Mouse (Mus musculus) neural tube, embryonic 13.5 days (tissue): ENCODE results near the gene Gria1. TPM values are rescaled to one million over a fixed set of nuclear protein-coding genes. Genes with fewer than 3 reads are reported as not detected.

Experiments used
- ATAC-seq: fragments of 200-750 bp; cut with Nextera tagmentation; 2 replicates; pipeline ENCODE4 v1.8.0; 2017; ENCODE audit warnings: low read depth, mild to moderate bottlenecking, moderate TSS enrichment, moderate library complexity
- H3K27ac ChIP-seq: fragments of 300-500 bp; sonication (generic); replicated peaks from 2 replicates; pipeline ENCODE4 v1.5.1; 2015; ENCODE audit warnings: moderate library complexity, mild to moderate bottlenecking, inconsistent platforms
- H3K27me3 ChIP-seq: fragments of 300-500 bp; sonication (generic); 2 replicates; pipeline ENCODE4 v1.6.1; 2015; ENCODE audit warnings: mild to moderate bottlenecking, inconsistent platforms
- H3K36me3 ChIP-seq: fragments of 300-500 bp; sonication (generic); 2 replicates; pipeline ENCODE4 v1.6.1; 2015; ENCODE audit warnings: mild to moderate bottlenecking, inconsistent platforms
- H3K4me1 ChIP-seq: fragments of 300-500 bp; sonication (generic); replicated peaks from 2 replicates; pipeline ENCODE4 v1.6.1; 2015; ENCODE audit warnings: inconsistent platforms
- H3K4me2 ChIP-seq: fragments of 300-500 bp; sonication (generic); 2 replicates; pipeline ENCODE4 v1.6.1; 2015; ENCODE audit warnings: inconsistent platforms, mild to moderate bottlenecking, moderate library complexity
- H3K4me3 ChIP-seq: fragments of 300-500 bp; sonication (generic); 2 replicates; pipeline ENCODE4 v1.5.1; 2015; ENCODE audit warnings: mild to moderate bottlenecking, inconsistent platforms
- H3K9ac ChIP-seq: fragments of 300-500 bp; sonication (generic); 2 replicates; pipeline ENCODE4 v1.6.1; 2015; ENCODE audit warnings: moderate library complexity, mild to moderate bottlenecking, inconsistent platforms
- H3K9me3 ChIP-seq: fragments of 300-500 bp; sonication (generic); 2 replicates; pipeline ENCODE4 v1.6.1; 2016; ENCODE audit warnings: inconsistent platforms
- WGBS: fragments of 180-500 bp; shearing (Covaris S2); methylation state at CpG from one replicate; pipeline ENCODE4 v1.1.7; 2015; 5-methylcytosine and 5-hydroxymethylcytosine counted together
- polyA plus RNA-seq: library from polyadenylated mRNA; unstranded; fragments of >200 nt; fragmentation: Nextera tagmentation; extraction: Ambion mirVana; gene quantifications from 2 replicates; pipeline ENCODE4 v1.2.1, GENCODE M21; 2015

Gene Gria1
- polyA plus RNA-seq, 1 experiment from 2014 or later = 23.3 TPM

DNA sequence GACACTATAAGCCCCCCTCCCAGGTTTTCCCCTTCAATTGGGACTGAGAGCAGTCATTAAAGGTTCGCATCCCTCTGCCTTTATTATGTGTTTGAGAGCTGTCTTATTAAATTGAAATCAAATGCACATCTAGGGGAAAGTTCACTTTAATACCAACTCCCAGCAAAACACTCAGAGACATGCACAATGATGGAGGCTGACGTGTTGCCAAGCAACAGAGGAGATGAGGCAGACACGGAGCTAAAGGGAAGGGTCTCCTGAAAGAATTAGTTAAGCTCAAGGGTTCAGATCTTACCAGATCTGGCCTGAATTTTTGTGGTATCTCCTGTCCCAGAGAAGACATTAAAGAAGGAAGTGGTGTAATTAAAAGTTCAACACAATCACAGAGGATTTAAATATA, 305.9 kb downstream of the Gria1 start:
- no peak overlapping the region for H3K9ac ChIP-seq
- 46% methylated on average over 3 of the region's 3 CpGs for WGBS
- no peaks in the 10 kb centered on the region for H3K36me3 ChIP-seq
- H3K27me3 ChIP-seq = no peaks in the 10 kb centered on the region
- peaks cover 13% of the 10 kb centered on the region for H3K4me1 ChIP-seq
- H3K27ac ChIP-seq = peak overlapping the region; percentile 46; the same call in 1 of the 2 replicates
- H3K4me3 ChIP-seq = no peak overlapping the region
- H3K4me2 ChIP-seq = no peak overlapping the region
- peak; percentile 78 for ATAC-seq
- H3K9me3 ChIP-seq = no peaks in the 10 kb centered on the region

DNA sequence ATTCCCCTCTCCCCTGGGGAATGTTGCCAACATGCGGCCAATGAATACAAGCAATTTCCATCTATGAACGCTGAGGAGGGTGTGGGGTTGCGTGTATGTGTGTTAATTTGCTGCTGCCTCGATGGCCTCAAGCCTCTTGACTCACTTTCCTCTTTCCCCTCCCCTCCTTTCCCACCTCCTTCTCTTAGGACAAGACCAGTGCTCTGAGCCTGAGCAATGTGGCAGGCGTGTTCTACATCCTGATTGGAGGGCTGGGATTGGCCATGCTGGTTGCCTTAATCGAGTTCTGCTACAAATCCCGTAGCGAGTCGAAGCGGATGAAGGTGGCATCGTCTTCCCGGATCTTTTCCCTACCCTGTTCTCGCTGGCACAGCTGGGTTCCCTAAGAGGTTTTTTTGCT, 306.3 kb downstream of the Gria1 start:
- no peak overlapping the region for H3K4me2 ChIP-seq
- no peaks in the 10 kb centered on the region for H3K27me3 ChIP-seq
- H3K36me3 ChIP-seq = no peaks in the 10 kb centered on the region
- no peaks in the 10 kb centered on the region for H3K9me3 ChIP-seq
- 72% methylated on average over 13 of the region's 13 CpGs for WGBS
- H3K4me1 ChIP-seq = peaks cover 13% of the 10 kb centered on the region
- no peak overlapping the region for H3K9ac ChIP-seq
- peak overlapping the region; percentile 46; the same call in 1 of the 2 replicates for H3K27ac ChIP-seq
- H3K4me3 ChIP-seq = no peak overlapping the region
- peak; percentile 61; the same call in 1 of the 2 replicates for ATAC-seq

DNA sequence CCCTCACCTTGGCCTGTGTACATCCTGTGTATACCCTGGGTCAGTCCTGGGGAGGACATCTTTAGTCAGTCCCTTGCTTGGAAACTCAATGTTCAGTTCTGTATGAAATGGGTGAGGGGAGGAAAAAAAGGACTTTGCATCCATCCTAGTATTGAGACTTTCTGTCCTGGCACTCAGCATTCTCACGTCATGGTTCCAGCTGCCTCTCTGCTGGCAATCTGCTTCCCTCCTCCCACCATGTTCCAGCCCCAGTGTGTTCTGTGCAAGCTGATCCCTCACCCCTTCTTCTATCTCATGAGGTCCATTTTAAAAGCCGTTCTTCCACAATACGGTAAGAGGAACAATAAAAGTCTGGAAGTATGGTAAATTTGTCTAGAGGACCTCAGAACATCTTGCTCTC, 308.2 kb downstream of the Gria1 start:
- Histone ChIP-seq H3K4me1 (peaks cover 13% of the 10 kb centered on the region), H3K27me3 (no peaks in the 10 kb centered on the region)

DNA sequence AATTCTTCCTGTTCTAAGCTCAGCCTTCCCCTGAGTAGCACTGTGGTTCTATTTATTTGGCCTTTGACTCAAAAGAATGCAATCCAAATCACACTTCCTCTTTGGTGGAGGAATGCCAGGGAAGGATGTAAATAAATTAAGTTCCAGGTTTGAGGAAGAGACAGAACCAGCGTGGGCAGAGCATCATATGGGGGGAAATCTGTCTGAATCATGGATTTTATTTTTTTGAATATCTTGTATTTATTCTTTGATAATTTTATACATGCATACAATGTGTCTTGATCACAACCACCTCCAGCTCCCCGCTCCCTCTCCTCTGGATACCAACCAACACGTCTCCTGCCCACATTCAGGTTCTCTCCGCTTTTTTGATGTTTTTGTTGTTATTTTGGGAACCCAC, 312.9 kb downstream of the Gria1 start:
- Histone ChIP-seq H3K4me3 (no peak overlapping the region), H3K4me2 (no peak overlapping the region), H3K9ac (no peak overlapping the region), H3K27me3 (no peaks in the 10 kb centered on the region), H3K36me3 (no peaks in the 10 kb centered on the region), H3K4me1 (no peaks in the 10 kb centered on the region), H3K9me3 (no peaks in the 10 kb centered on the region), H3K27ac (no peak overlapping the region)
- WGBS = 90% methylated on average over 4 of the region's 4 CpGs
- ATAC-seq = no peak

More for the DNA sequence above, 308.2 kb downstream of the Gria1 start:
- 89% methylated on average over 3 of the region's 3 CpGs for WGBS
- H3K9me3 ChIP-seq = no peaks in the 10 kb centered on the region
- H3K36me3 ChIP-seq = no peaks in the 10 kb centered on the region
- H3K9ac ChIP-seq = no peak overlapping the region
- H3K27ac ChIP-seq = no peak overlapping the region
- H3K4me3 ChIP-seq = no peak overlapping the region
- ATAC-seq = no peak
- no peak overlapping the region for H3K4me2 ChIP-seq
